Mouse (Mus musculus) ES-Bruce4 (cell line): ENCODE data around the gene Scai. TPM values are rescaled to one million over a fixed set of nuclear protein-coding genes. Genes with fewer than 3 reads are reported as not detected.

Experiments used
- H3K27ac ChIP-seq: 2 replicates; pipeline ENCODE4 v1.5.1; 2012; ENCODE audit warnings: low read length, inconsistent platforms; ENCODE audit not compliant: insufficient read depth
- H3K27me3 ChIP-seq: 2 replicates; pipeline ENCODE4 v1.6.1; 2012; ENCODE audit warnings: mild to moderate bottlenecking, low read length, inconsistent platforms; ENCODE audit not compliant: control insufficient read depth, poor library complexity, insufficient read depth, severe bottlenecking
- H3K36me3 ChIP-seq: 2 replicates; pipeline ENCODE4 v1.6.1; 2012; ENCODE audit warnings: inconsistent platforms, mild to moderate bottlenecking, low read length, moderate library complexity; ENCODE audit not compliant: control insufficient read depth, poor library complexity, insufficient read depth, severe bottlenecking
- H3K4me1 ChIP-seq: one replicate; pipeline ENCODE4 v1.8.1; 2011; ENCODE audit warnings: low read length; ENCODE audit not compliant: control insufficient read depth, insufficient read depth
- H3K4me3 ChIP-seq: 2 replicates; pipeline ENCODE4 v1.5.1; 2011; ENCODE audit warnings: low read depth, mild to moderate bottlenecking, low read length
- H3K9ac ChIP-seq: 2 replicates; pipeline ENCODE4 v1.6.1; 2012; ENCODE audit warnings: low read depth, mild to moderate bottlenecking, inconsistent platforms; ENCODE audit not compliant: poor library complexity, severe bottlenecking
- H3K9me3 ChIP-seq: replicated peaks from 2 replicates; pipeline ENCODE4 v1.6.1; 2012; ENCODE audit warnings: mild to moderate bottlenecking, low read length, inconsistent platforms; ENCODE audit not compliant: control insufficient read depth, poor library complexity, insufficient read depth, severe bottlenecking
- CTCF ChIP-seq: IDR thresholded peaks from one replicate; pipeline ENCODE4 v1.8.1; 2011; ENCODE audit warnings: low read depth, low read length
- EP300 ChIP-seq: IDR thresholded peaks from 2 replicates; pipeline ENCODE4 v1.6.1; 2011; ENCODE audit warnings: low read depth, low read length; ENCODE audit not compliant: insufficient read depth
- POLR2A ChIP-seq: IDR thresholded peaks from one replicate; pipeline ENCODE4 v1.8.1; 2011; ENCODE audit warnings: low read length; ENCODE audit not compliant: insufficient read depth
- polyA plus RNA-seq: library from polyadenylated mRNA; stranded (reverse); fragments of >200 nt; gene quantifications from 2 replicates; pipeline ENCODE4 v1.2.4, GENCODE M21; 2011; ENCODE audit warnings: low read depth; ENCODE audit not compliant: missing spikeins, insufficient read depth, insufficient read length

Scai gene
- polyA plus RNA-seq, 1 experiment, result 18.8 TPM

- Histone ChIP-seq H3K9me3 (no peaks in the 10 kb centered on the region), H3K27me3 (no peaks in the 10 kb centered on the region), H3K9ac (no peak overlapping the region), H3K4me3 (no peak overlapping the region), H3K36me3 (no peaks in the 10 kb centered on the region; the same call in 1 of the 2 replicates), H3K4me1 (no peaks in the 10 kb centered on the region), H3K27ac (no peak overlapping the region)
- TF ChIP-seq EP300, result no peak
- TF ChIP-seq CTCF, result no peak
- no peak for TF ChIP-seq POLR2A
Observed at GRCm38 (mm10) chr2:39146469-39146868, 44.1 kb downstream of the Scai start.

DNA sequence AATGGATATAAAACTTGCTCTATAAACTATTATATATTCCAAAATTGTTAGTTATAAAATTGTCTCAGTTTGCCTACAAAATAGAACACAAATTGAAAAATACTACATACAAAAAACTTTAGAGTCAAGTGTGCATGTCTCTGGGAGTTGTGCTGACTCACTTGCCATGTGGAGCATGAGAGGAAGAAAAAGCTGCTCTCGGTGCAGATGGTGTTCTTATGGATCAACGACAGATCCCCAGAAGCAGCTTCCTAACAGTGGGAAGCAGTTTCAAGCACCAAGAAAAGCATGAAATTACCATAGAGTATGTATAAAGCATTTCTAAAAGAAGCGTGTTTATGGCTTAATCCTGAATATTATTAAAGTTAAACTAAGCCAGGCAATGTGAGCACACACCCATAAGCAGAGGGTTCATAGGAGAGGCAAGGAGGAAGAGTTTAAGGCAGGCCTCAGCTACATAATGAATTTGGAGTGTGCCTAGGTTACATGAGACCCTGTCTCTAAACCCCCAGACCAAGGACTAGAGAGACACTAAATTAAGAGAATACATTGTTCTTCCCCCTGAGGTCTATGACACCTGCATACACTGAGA, 48.1 kb downstream of the Scai start:
- TF ChIP-seq POLR2A (no peak), EP300 (no peak), CTCF (no peak)
- H3K9me3 ChIP-seq, result no peaks in the 10 kb centered on the region
- no peak overlapping the region for H3K9ac ChIP-seq
- no peaks in the 10 kb centered on the region; the same call in 1 of the 2 replicates for H3K36me3 ChIP-seq
- H3K4me1 ChIP-seq, result no peaks in the 10 kb centered on the region
- no peak overlapping the region for H3K4me3 ChIP-seq
- no peaks in the 10 kb centered on the region for H3K27me3 ChIP-seq
- no peak overlapping the region for H3K27ac ChIP-seq

DNA sequence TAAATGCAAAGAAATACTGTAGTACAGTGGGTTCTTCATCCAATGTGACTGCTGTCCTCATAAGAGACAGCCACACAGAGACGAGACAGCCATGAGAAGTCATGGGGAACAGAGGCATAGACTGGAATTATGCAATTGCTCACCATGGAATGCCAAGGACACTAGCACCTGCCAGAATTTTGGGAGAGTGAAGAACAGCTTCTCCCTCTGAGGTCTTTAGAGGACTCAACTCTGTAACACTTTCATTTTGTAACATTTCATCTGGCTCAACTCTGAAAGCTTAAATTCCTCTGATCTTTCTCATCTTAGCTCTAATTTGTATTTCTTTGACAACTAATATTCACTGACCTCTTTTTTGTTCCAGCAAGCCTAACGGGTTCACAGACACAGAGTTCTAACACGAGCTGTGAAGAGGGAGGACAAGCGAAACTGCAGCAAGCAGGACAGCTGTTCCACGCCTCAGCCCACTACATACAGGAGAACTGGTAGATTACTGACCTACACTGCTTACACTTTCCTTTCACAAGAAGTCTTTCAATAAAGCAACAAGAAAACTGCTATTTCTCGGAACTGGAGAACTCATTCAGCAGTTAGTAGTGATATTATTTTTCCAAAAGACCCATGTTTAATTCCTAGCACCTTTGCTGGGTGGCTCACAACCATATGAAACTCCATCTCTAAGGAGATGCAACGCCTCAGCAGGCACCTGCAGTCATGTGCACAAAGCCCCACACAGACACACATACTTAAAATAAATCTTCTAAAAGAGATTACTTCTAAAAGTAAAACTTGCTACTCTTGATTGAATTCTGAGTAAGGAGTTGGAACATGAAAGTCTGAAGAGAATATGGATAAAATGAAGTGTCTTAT, 49.7 kb downstream of the Scai start:
- no peak overlapping the region for H3K9ac ChIP-seq
- no peak overlapping the region for H3K4me3 ChIP-seq
- no peaks in the 10 kb centered on the region for H3K27me3 ChIP-seq
- no peaks in the 10 kb centered on the region for H3K9me3 ChIP-seq
- TF ChIP-seq CTCF, result no peak
- no peak for TF ChIP-seq POLR2A
- no peak for TF ChIP-seq EP300
- H3K4me1 ChIP-seq, result no peaks in the 10 kb centered on the region
- no peak overlapping the region for H3K27ac ChIP-seq
- H3K36me3 ChIP-seq, result no peaks in the 10 kb centered on the region; the same call in 1 of the 2 replicates

DNA sequence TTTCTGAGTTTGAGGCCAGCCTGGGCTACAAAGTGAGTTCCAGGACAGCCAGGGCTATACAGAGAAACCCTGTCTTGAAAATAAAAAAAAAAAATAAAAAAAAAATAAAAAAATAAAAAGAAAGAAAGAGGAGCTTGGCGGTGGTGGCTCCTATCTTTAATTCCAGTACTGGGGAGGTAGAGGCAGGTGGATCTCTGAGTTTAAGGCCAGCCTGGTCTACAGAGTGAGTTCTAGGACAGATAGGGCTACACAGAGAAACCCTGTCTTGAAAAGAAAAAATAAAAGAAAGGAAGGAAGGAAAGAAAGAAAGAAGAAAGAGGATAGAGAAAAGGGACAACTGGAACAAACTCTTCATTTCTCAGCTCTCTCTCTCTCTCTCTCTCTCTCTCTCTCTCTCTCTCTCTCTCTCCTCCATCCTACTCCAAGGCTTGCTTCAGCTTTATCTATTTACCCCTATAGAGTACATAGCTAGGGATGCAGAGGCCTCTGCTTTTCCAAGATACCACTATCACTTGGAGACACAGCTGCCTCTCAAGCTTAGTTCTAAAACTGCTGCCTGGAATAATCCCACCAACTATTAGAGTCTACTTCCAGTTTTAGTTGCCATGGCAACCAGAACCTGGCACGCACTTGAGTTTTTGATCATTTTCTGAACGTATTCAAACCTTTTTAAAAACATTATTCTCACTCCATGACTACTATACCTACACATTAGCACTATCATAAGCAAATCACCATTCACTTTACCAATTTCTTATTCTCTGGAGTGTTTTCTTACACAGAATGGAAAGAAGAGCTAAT, 60.8 kb downstream of the Scai start:
- Histone ChIP-seq H3K9ac (no peak overlapping the region), H3K36me3 (no peaks in the 10 kb centered on the region), H3K27ac (no peak overlapping the region), H3K27me3 (no peaks in the 10 kb centered on the region), H3K4me3 (no peak overlapping the region), H3K4me1 (no peaks in the 10 kb centered on the region), H3K9me3 (no peaks in the 10 kb centered on the region)
- TF ChIP-seq CTCF (no peak), EP300 (no peak), POLR2A (no peak)

- Histone ChIP-seq H3K9me3 (no peaks in the 10 kb centered on the region), H3K27me3 (no peaks in the 10 kb centered on the region), H3K27ac (no peak overlapping the region), H3K4me1 (no peaks in the 10 kb centered on the region), H3K9ac (no peak overlapping the region), H3K36me3 (no peaks in the 10 kb centered on the region), H3K4me3 (no peak overlapping the region)
- TF ChIP-seq EP300, result no peak
- no peak for TF ChIP-seq CTCF
- no peak for TF ChIP-seq POLR2A
Observed at GRCm38 (mm10) chr2:39124167-39124566, 66.4 kb downstream of the Scai start.
